Mouse (Mus musculus) intestine, postnatal 0 days (tissue): ENCODE results near the gene Slc12a9. TPM values are rescaled to one million over a fixed set of nuclear protein-coding genes. Genes with fewer than 3 reads are reported as not detected.
A peak's percentile ranks its signal among the peaks of the same experiment; 100 is the strongest.

Experiments used
- ATAC-seq: fragments of 200-750 bp; cut with Nextera tagmentation; 2 replicates; pipeline ENCODE4 v1.8.0; 2017; ENCODE audit warnings: mild to moderate bottlenecking, moderate TSS enrichment, moderate library complexity
- H3K27ac ChIP-seq: fragments of 300-500 bp; sonication (generic); 2 replicates; pipeline ENCODE4 v1.5.1; 2014; ENCODE audit warnings: mild to moderate bottlenecking, low read depth, low read length, moderate library complexity
- H3K27me3 ChIP-seq: fragments of 300-500 bp; sonication (generic); replicated peaks from 2 replicates; pipeline ENCODE4 v1.6.1; 2014; ENCODE audit warnings: low read length, mixed read lengths; ENCODE audit not compliant: control insufficient read depth, insufficient read depth
- H3K36me3 ChIP-seq: fragments of 300-500 bp; sonication (generic); 2 replicates; pipeline ENCODE4 v1.6.1; 2014; ENCODE audit warnings: mild to moderate bottlenecking, moderate library complexity; ENCODE audit not compliant: control insufficient read depth, insufficient read depth
- H3K4me1 ChIP-seq: fragments of 300-500 bp; sonication (generic); replicated peaks from 2 replicates; pipeline ENCODE4 v1.6.1; 2014; ENCODE audit warnings: antibody characterized with exemption, low read length, mixed read lengths; ENCODE audit not compliant: control insufficient read depth, insufficient read depth
- H3K4me2 ChIP-seq: fragments of 300-500 bp; sonication (generic); replicated peaks from 2 replicates; pipeline ENCODE4 v1.6.1; 2014; ENCODE audit warnings: low read depth, mild to moderate bottlenecking, moderate library complexity
- H3K4me3 ChIP-seq: fragments of 300-500 bp; sonication (generic); 2 replicates; pipeline ENCODE4 v1.5.1; 2014; ENCODE audit warnings: low read depth, low read length
- H3K9ac ChIP-seq: fragments of 300-500 bp; sonication (generic); 2 replicates; pipeline ENCODE4 v1.6.1; 2014; ENCODE audit warnings: mild to moderate bottlenecking, low read depth, low read length
- H3K9me3 ChIP-seq: fragments of 300-500 bp; sonication (generic); 2 replicates; pipeline ENCODE4 v1.6.1; 2016; ENCODE audit warnings: mixed run types; ENCODE audit not compliant: control insufficient read depth
- CTCF ChIP-seq: sonication (generic); IDR thresholded peaks from 2 replicates; pipeline ENCODE4 v1.5.1; 2016; ENCODE audit warnings: low read depth, mild to moderate bottlenecking, control low read depth, antibody characterized with exemption, moderate library complexity
- WGBS: fragments of 180-500 bp; shearing (Covaris S2); extraction: QIAGEN DNeasy Blood & Tissue Kit; methylation state at CpG from one replicate; pipeline ENCODE4 v1.1.7; 2014; 5-methylcytosine and 5-hydroxymethylcytosine counted together
- polyA plus RNA-seq: library from polyadenylated mRNA; unstranded; fragments of >200 nt; fragmentation: Nextera tagmentation; extraction: Ambion mirVana; gene quantifications from 2 replicates; pipeline ENCODE4 v1.2.1, GENCODE M21; 2015

Gene Slc12a9
- polyA plus RNA-seq, 1 experiment from 2014 or later = 11.8 TPM

DNA sequence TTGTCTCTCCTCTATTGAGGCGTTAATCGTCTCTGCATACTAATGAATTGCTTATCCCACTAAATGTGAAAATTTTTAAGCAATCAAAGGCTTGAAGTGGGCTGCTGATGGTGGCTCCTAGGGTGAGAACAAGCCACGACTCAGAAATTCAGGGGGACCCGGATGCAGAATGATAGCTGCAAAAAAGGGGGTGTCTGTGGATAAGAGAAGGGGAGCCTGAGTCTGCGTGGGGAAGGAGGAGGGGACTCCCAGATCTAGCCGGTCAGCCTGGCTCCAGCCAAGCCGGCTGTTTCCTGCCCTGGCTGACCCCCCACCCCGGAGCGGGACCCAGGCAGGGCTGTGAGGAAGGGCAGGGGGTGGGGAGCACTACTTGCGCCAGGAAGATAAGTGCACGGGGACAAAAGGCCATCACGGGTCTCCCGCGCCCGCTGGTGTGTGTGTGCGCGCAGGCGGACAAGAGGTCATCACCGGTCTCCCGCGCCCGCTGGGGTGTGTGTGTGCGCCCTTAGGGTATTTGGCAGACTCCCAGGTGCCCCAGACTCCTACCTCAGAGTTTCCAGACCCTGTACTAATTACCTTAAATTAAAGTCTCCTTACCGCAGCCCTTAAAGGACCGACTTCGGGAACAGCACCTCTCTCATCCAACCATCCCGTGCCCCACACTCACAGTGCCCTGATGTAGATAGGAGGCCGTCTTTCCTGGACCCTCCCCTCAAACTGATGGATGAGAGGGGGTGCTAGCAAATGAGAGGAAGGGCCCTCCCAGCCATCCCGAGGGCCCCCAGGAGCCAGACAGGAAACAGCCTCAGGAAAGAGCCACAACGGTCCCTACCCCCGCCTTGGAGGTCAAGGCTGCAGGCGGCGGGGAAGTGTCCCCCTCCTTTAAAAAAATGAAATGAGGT lies 15.3 kb upstream of the Slc12a9 start:
- Histone ChIP-seq H3K9ac (peak overlapping the region; percentile 34; the same call in 1 of the 2 replicates), H3K4me1 (peaks cover 9% of the 10 kb centered on the region; the same call in 1 of the 2 replicates), H3K27ac (peak overlapping the region; percentile 89), H3K9me3 (no peaks in the 10 kb centered on the region), H3K36me3 (peaks cover 2% of the 10 kb centered on the region; the same call in 1 of the 2 replicates), H3K4me3 (peak overlapping the region; percentile 81), H3K27me3 (no peaks in the 10 kb centered on the region), H3K4me2 (peak overlapping the region; percentile 91)
- 3% methylated on average over 33 of the region's 33 CpGs for WGBS
- ATAC-seq = no peak
- no peak for TF ChIP-seq CTCF

- no peaks in the 10 kb centered on the region for H3K9me3 ChIP-seq
- H3K9ac ChIP-seq = no peak overlapping the region
- H3K4me3 ChIP-seq = no peak overlapping the region
- H3K4me2 ChIP-seq = peak overlapping the region; percentile 91
- 6% methylated on average over 7 of the region's 7 CpGs for WGBS
- peak overlapping the region; percentile 89; the same call in 1 of the 2 replicates for H3K27ac ChIP-seq
- no peak for ATAC-seq
- TF ChIP-seq CTCF = no peak
- H3K27me3 ChIP-seq = no peaks in the 10 kb centered on the region
- peaks cover 9% of the 10 kb centered on the region; the same call in 1 of the 2 replicates for H3K4me1 ChIP-seq
- H3K36me3 ChIP-seq = no peaks in the 10 kb centered on the region
Measured at GRCm38 (mm10) chr5:137347856-137348255, 14.5 kb upstream of the Slc12a9 start.

DNA sequence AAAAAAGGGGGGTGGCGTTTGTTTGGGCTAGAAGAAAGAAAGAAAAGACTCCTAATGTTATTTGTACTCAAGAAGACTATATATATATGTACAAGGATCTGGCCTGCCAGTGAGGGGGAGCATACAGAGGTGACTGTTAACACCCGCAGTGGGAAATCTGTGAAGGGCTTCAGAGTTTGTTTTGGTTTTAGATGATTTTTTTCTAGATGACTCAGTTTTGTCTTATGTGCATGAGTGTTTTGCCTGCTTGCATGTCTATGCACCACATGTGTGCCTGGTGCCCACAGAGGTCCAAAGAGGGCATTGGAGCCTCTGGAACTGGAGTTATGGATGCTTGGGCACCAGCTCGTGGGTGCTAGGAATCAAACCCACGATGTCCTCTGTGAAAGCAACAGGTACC lies 13.6 kb upstream of the Slc12a9 start:
- Histone ChIP-seq H3K4me3 (no peak overlapping the region), H3K27ac (peak overlapping the region; percentile 71), H3K4me1 (peaks cover 9% of the 10 kb centered on the region; the same call in 1 of the 2 replicates), H3K9me3 (no peaks in the 10 kb centered on the region), H3K36me3 (no peaks in the 10 kb centered on the region), H3K4me2 (no peak overlapping the region), H3K9ac (no peak overlapping the region), H3K27me3 (no peaks in the 10 kb centered on the region)
- ATAC-seq = no peak
- 61% methylated on average over 4 of the region's 4 CpGs for WGBS
- no peak for TF ChIP-seq CTCF

DNA sequence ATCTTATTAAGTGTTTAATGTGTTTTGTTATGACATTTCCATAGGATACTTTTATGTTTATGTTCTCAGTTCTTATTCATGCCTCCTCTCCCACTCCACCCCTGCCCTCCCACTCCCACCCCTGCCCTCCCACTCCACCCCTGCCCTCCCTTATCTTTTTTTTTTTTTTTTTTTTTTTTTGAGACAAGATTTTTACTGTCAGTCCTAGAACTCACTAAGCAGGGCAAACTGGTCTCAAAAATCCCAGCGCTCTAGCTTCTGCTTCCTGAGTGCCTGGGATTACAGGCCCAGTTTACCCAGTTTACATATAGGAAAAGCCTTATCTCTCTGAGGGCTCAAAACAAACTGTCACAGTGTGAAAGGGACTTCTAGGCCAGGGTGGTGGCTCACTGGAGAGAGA lies 13.0 kb upstream of the Slc12a9 start:
- Histone ChIP-seq H3K36me3 (no peaks in the 10 kb centered on the region), H3K9me3 (no peaks in the 10 kb centered on the region), H3K4me2 (peak overlapping the region; percentile 49), H3K27ac (peak overlapping the region; percentile 71), H3K27me3 (no peaks in the 10 kb centered on the region), H3K4me3 (no peak overlapping the region), H3K9ac (no peak overlapping the region), H3K4me1 (peaks cover 9% of the 10 kb centered on the region; the same call in 1 of the 2 replicates)
- ATAC-seq = no peak
- WGBS = 33% methylated on average over 1 of the region's 1 CpGs
- TF ChIP-seq CTCF = no peak

DNA sequence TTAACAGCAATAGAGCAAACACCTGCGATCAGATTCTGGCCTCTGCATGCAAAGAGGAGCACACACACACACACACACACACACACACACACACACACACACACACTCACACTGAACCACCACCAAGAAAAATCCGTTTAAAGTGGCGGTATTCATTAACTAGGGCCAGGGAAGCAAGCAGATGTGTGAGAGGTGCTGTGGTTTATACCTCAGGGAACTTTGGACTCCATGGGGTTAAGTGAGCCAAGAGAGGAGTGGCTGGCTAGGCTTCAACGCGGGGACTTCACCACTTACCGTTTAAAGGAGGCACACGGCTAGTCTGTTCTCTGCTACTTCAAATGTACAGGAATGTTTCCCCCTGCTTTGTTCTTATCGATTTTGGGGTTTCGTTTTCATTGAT lies 12.4 kb upstream of the Slc12a9 start:
- H3K4me1 ChIP-seq = peaks cover 9% of the 10 kb centered on the region; the same call in 1 of the 2 replicates
- ATAC-seq = peak; percentile 81
- no peak for TF ChIP-seq CTCF
- H3K9ac ChIP-seq = no peak overlapping the region
- WGBS = 9% methylated on average over 9 of the region's 9 CpGs
- no peaks in the 10 kb centered on the region for H3K9me3 ChIP-seq
- H3K4me3 ChIP-seq = no peak overlapping the region
- H3K27me3 ChIP-seq = no peaks in the 10 kb centered on the region
- H3K27ac ChIP-seq = peak overlapping the region; percentile 71
- H3K36me3 ChIP-seq = no peaks in the 10 kb centered on the region
- H3K4me2 ChIP-seq = peak overlapping the region; percentile 49

- no peak for ATAC-seq
- Histone ChIP-seq H3K27me3 (no peaks in the 10 kb centered on the region), H3K9ac (no peak overlapping the region), H3K27ac (peak overlapping the region; percentile 15; the same call in 1 of the 2 replicates), H3K4me1 (peaks cover 6% of the 10 kb centered on the region; the same call in 1 of the 2 replicates), H3K36me3 (no peaks in the 10 kb centered on the region), H3K9me3 (no peaks in the 10 kb centered on the region), H3K4me2 (no peak overlapping the region), H3K4me3 (no peak overlapping the region)
- TF ChIP-seq CTCF = peak; percentile 51
Measured at GRCm38 (mm10) chr5:137343869-137344268, 10.5 kb upstream of the Slc12a9 start.
